Mouse (Mus musculus): ENCODE data around the gene Skap2.

GRCm38 (mm10) chr6:52022363-52022762, 10.0 kb upstream of the Skap2 start:
- no peak for TF ChIP-seq POLR2A (IDR thresholded peaks at IDR 0.05; ENCODE audit: control insufficient read depth, low read depth, low read length)
- TF ChIP-seq CTCF (IDR thresholded peaks at IDR 0.05; ENCODE audit: control insufficient read depth, insufficient read depth, insufficient replicate concordance, low read depth, low read length) = no peak

All from testis, adult 2 months (tissue).